Mouse (Mus musculus) hindbrain, embryonic 13.5 days (tissue): ENCODE measurements around the gene Wbp1l. TPM values are rescaled to one million over a fixed set of nuclear protein-coding genes. Genes with fewer than 3 reads are reported as not detected.

ENCODE experiments used
- ATAC-seq: fragments of 200-750 bp; cut with Nextera tagmentation; 2 replicates; pipeline ENCODE4 v1.8.0; 2017; ENCODE audit warnings: moderate TSS enrichment; ENCODE audit not compliant: low FRiP score
- H3K27ac ChIP-seq: fragments of 300-500 bp; sonication (generic); 2 replicates; pipeline ENCODE4 v1.5.1; 2015; ENCODE audit warnings: inconsistent platforms, mild to moderate bottlenecking, moderate library complexity
- H3K27me3 ChIP-seq: fragments of 300-500 bp; sonication (generic); 2 replicates; pipeline ENCODE4 v1.6.1; 2015; ENCODE audit warnings: mild to moderate bottlenecking, inconsistent platforms
- H3K36me3 ChIP-seq: fragments of 300-500 bp; sonication (generic); 2 replicates; pipeline ENCODE4 v1.6.1; 2015; ENCODE audit warnings: mild to moderate bottlenecking, inconsistent platforms
- H3K4me1 ChIP-seq: fragments of 300-500 bp; sonication (generic); replicated peaks from 2 replicates; pipeline ENCODE4 v1.6.1; 2015; ENCODE audit warnings: inconsistent platforms
- H3K4me2 ChIP-seq: fragments of 300-500 bp; sonication (generic); 2 replicates; pipeline ENCODE4 v1.6.1; 2015; ENCODE audit warnings: inconsistent platforms, mild to moderate bottlenecking, moderate library complexity
- H3K4me3 ChIP-seq: fragments of 300-500 bp; sonication (generic); 2 replicates; pipeline ENCODE4 v1.5.1; 2015; ENCODE audit warnings: mild to moderate bottlenecking, inconsistent platforms
- H3K9ac ChIP-seq: fragments of 300-500 bp; sonication (generic); 2 replicates; pipeline ENCODE4 v1.6.1; 2015; ENCODE audit warnings: mild to moderate bottlenecking, inconsistent platforms
- H3K9me3 ChIP-seq: fragments of 300-500 bp; sonication (generic); 2 replicates; pipeline ENCODE4 v1.6.1; 2016; ENCODE audit warnings: inconsistent platforms
- WGBS: fragments of 180-500 bp; shearing (Covaris S2); methylation state at CpG from one replicate; pipeline ENCODE4 v1.1.7; 2015; 5-methylcytosine and 5-hydroxymethylcytosine counted together
- polyA plus RNA-seq: library from polyadenylated mRNA; unstranded; fragments of >200 nt; fragmentation: Nextera tagmentation; extraction: Ambion mirVana; gene quantifications from 2 replicates; pipeline ENCODE4 v1.2.1, GENCODE M21; 2015

Wbp1l gene
- polyA plus RNA-seq, 1 experiment from 2014 or later = 42.2 TPM

DNA sequence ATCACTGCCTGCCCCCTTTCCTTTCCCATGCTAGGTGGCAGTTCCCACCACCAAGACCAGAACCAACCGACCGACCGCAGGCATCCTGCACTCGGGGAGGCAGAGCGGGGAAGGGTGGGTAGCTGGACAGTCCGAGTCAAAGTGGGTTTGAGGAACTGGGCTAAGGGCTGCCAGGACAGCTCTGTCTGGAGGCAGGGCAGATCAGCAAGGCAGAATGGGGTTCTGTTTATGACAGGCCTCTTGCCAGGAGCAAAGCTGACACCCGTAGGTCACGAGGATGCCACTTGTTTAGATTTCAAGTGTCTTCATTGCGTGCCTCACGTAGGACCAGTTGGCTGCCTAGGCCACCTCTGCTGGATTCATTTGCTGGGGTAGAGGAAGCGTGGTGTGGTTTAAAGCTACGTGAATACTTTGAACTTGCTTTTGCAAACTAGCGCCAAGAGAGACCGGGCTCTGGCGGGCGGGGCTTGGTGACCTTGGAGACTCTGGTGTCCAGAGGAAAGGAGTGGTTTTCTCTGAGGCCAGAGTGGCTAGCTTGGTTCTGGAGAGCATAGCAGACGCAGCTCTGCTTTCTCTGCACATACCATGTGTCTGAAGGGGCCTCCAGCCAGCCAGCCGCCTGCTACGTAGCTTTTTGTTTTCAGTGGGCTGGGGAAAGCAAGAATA, 42.7 kb downstream of the Wbp1l start:
- peak overlapping the region; percentile 14; the same call in 1 of the 2 replicates for H3K9ac ChIP-seq
- peaks cover 23% of the 10 kb centered on the region for H3K36me3 ChIP-seq
- no peaks in the 10 kb centered on the region for H3K27me3 ChIP-seq
- WGBS = 63% methylated on average over 19 of the region's 19 CpGs
- H3K27ac ChIP-seq = peak overlapping the region; percentile 74
- H3K4me2 ChIP-seq = no peak overlapping the region
- H3K9me3 ChIP-seq = no peaks in the 10 kb centered on the region
- no peak overlapping the region for H3K4me3 ChIP-seq
- ATAC-seq = no peak
- peaks cover 68% of the 10 kb centered on the region for H3K4me1 ChIP-seq

DNA sequence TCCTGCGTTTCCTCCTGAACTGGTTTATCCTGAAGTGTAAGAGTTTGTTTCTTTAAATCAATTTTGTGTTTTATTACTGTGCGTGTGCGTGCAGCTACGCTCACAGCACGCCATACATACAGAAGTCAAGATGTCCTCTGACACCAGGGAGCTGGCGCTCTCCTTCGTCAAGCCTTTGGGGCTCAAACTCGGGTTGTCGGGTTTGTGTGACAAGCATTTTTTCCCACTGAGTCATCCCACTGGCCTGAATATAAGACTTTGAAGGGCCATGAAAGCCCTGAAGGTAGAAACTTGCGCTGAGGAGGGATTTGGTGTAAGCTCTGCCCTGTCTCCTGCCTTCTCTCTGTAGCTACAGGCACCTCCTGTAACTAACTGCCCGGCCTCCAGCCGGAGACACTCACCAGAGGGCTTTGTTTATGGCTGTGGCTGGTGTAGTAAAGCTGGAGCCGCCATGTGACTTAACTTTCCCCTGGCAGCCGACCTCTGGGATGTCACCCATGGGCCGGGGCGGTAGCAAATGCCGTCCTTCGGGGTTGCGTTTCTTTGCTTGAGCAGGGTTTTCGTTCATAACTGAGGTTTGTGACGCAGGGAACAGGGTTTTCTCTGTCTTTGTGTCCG, 43.4 kb downstream of the Wbp1l start:
- Histone ChIP-seq H3K27ac (peak overlapping the region; percentile 74), H3K27me3 (no peaks in the 10 kb centered on the region), H3K9ac (peak overlapping the region; percentile 14; the same call in 1 of the 2 replicates), H3K4me1 (peaks cover 68% of the 10 kb centered on the region), H3K4me2 (no peak overlapping the region), H3K4me3 (no peak overlapping the region), H3K9me3 (no peaks in the 10 kb centered on the region), H3K36me3 (peaks cover 25% of the 10 kb centered on the region)
- WGBS = 69% methylated on average over 22 of the region's 22 CpGs
- ATAC-seq = no peak

DNA sequence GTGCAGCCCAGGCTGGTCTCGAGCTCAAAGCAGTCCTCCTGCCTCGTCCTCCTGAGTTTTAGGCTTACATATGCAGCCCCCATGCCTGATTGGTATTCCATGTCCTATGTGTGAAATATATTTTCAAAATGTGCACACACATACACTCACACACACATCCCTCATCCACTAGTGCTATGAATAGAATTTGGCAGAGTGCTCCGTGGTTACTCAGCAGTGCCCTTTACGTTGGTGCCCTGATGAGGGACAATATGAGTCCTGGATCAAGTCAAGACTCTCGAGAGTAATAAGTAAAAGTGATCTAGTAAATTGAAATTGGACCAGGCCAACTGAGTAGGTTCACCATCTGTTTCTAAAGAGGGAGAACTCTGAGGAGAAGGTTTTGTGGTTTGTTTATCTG, 44.4 kb downstream of the Wbp1l start:
- Histone ChIP-seq H3K27ac (0 out of 2 replicates have a peak overlapping the region, but pooled peaks have one; percentile 74), H3K36me3 (peaks cover 21% of the 10 kb centered on the region), H3K4me1 (peaks cover 66% of the 10 kb centered on the region), H3K9ac (no peak overlapping the region), H3K4me3 (no peak overlapping the region), H3K27me3 (no peaks in the 10 kb centered on the region), H3K4me2 (no peak overlapping the region), H3K9me3 (no peaks in the 10 kb centered on the region)
- no peak for ATAC-seq
- WGBS = 78% methylated on average over 5 of the region's 5 CpGs

DNA sequence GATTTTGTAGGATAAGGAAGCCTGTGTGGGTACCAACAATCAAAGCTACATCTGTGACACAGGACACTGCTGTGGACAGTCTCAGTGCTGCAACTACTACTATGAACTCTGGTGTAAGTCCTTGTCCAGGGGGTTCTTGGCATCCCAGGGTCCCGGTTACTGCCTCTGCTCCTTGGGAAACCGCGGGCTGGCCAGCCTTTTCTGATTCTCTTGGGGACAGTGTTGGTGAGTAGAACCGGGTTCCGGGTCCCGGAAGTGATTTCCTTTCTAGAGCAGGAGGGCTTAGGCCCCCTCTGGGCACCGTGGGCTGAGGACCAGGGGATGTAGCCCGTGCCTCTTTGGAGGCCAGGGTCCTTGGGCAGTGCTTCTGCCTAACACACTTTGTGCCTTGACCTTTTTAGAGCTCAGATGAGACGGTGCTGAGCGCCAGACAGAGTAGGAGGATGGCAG, 45.5 kb downstream of the Wbp1l start:
- H3K27ac ChIP-seq = peak overlapping the region; percentile 75
- peaks cover 66% of the 10 kb centered on the region for H3K4me1 ChIP-seq
- H3K27me3 ChIP-seq = no peaks in the 10 kb centered on the region
- H3K9me3 ChIP-seq = no peaks in the 10 kb centered on the region
- no peak overlapping the region for H3K4me2 ChIP-seq
- H3K4me3 ChIP-seq = no peak overlapping the region
- no peak for ATAC-seq
- peaks cover 25% of the 10 kb centered on the region for H3K36me3 ChIP-seq
- WGBS = 73% methylated on average over 10 of the region's 10 CpGs
- peak overlapping the region; percentile 39 for H3K9ac ChIP-seq

DNA sequence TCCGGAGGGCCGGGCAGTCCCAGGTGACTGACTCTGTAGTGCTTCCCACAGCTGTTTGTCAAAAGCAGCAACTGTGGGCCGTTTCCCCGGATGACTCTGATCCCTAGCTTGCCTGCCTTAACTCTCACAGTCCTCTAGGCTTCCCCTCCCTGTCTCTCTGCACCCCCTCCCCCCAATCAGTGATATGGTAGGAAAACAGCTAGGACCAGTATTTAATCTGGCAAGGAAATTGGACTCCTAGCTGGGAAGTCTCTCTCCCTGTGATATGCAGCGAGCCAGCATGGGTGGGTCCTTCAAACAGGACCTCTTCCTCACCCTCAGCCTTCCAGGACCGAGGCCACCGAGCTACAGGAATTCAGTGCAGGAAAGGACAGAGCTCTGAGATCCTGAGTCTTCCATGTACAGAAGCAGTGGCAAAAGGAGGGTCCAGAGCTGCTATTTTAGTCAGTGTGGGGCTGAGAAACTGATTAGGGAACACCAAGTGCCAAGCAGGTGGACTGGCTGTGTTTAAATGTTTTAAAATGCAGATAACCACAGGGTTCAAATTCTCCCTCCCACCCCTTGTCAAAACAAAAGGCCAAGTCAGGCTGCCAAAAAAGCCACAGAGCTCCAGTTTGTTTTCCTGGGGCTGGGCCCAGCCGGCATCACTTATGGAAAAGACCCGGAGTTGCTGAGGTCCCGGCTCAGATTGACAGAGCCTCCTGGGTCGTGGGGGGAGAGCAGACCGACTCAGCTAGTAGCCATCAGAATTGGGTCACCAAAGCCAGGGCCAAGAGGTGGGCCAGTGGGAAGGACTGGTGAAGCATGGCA, 46.1 kb downstream of the Wbp1l start:
- H3K27ac ChIP-seq = peak overlapping the region; percentile 75
- WGBS = 22% methylated on average over 12 of the region's 12 CpGs
- ATAC-seq = no peak
- H3K4me1 ChIP-seq = peaks cover 69% of the 10 kb centered on the region
- H3K4me3 ChIP-seq = no peak overlapping the region
- no peaks in the 10 kb centered on the region for H3K9me3 ChIP-seq
- no peaks in the 10 kb centered on the region for H3K27me3 ChIP-seq
- H3K36me3 ChIP-seq = peaks cover 25% of the 10 kb centered on the region
- H3K4me2 ChIP-seq = no peak overlapping the region
- peak overlapping the region; percentile 39; the same call in 1 of the 2 replicates for H3K9ac ChIP-seq

DNA sequence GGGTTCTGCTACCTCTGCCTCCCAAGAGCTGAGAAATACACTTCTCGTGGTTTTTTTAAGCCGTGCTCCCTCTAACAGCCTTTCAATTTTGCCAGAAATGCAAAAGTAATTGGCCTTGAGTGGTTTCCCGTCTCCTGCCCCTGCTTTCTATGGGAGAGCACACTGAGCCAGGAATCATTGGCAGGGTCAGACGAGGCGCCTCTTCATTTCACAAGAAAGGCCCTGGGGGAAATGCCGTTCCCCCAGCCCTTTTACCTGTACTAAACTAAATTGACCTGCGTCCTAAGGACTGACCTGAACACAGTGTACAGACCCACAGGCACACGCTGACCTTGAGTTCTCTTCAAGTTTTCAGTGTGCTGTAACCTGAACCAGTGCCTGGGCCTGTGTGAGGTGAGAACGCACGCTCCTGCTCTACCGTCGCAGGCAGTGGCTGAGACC, 47.2 kb downstream of the Wbp1l start:
- Histone ChIP-seq H3K27me3 (no peaks in the 10 kb centered on the region), H3K9me3 (no peaks in the 10 kb centered on the region), H3K4me2 (no peak overlapping the region), H3K9ac (no peak overlapping the region), H3K27ac (peak overlapping the region; percentile 75; the same call in 1 of the 2 replicates), H3K36me3 (peaks cover 25% of the 10 kb centered on the region), H3K4me3 (no peak overlapping the region), H3K4me1 (peaks cover 64% of the 10 kb centered on the region)
- ATAC-seq = no peak
- 83% methylated on average over 12 of the region's 12 CpGs for WGBS

DNA sequence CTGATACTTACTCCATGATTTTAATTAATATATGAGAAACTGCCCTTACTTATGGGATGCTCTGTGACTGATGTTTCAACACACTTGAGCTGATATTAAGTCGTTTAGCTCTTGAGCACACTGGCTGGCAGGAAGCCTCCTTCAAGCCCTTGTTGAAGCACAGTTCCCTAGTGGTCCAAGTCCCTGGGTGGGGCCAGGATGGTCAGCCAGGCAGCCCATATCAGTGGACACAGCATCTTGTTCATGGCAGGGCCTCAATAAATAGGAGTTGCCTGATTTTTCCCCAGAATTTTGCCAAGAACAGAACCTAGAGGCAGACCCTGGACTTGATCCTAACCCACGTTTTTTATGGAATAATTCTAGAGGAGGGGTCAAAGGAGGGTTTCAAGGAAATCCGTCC, 48.4 kb downstream of the Wbp1l start:
- no peak for ATAC-seq
- H3K9ac ChIP-seq = no peak overlapping the region
- no peaks in the 10 kb centered on the region for H3K9me3 ChIP-seq
- H3K27me3 ChIP-seq = no peaks in the 10 kb centered on the region
- peaks cover 52% of the 10 kb centered on the region for H3K4me1 ChIP-seq
- 80% methylated on average over 3 of the region's 3 CpGs for WGBS
- no peak overlapping the region for H3K4me2 ChIP-seq
- peaks cover 31% of the 10 kb centered on the region for H3K36me3 ChIP-seq
- no peak overlapping the region for H3K27ac ChIP-seq
- H3K4me3 ChIP-seq = no peak overlapping the region

DNA sequence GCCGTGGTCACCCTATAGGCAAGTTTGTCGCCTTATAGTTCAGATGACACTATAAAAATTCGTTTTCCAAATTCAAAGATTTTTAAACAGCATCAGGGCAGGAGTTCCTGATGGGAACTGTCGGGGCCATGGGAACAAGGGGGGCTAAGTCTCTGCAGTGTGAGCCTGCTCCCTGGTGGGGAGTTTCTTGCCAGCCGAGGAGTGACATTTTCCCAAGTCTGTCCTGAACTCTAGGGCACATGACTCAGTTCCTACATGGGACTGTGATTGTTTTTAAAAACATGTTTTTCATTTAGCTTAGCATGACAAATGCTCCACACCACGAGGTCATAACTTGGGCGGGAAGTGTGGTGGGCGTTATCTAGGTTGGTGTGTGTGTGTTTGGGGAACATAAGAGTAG, 49.0 kb downstream of the Wbp1l start:
- peaks cover 46% of the 10 kb centered on the region for H3K4me1 ChIP-seq
- H3K36me3 ChIP-seq = peaks cover 35% of the 10 kb centered on the region
- H3K9me3 ChIP-seq = no peaks in the 10 kb centered on the region
- no peaks in the 10 kb centered on the region for H3K27me3 ChIP-seq
- no peak for ATAC-seq
- H3K9ac ChIP-seq = no peak overlapping the region
- WGBS = 87% methylated on average over 8 of the region's 8 CpGs
- no peak overlapping the region for H3K27ac ChIP-seq
- H3K4me2 ChIP-seq = no peak overlapping the region
- no peak overlapping the region for H3K4me3 ChIP-seq

DNA sequence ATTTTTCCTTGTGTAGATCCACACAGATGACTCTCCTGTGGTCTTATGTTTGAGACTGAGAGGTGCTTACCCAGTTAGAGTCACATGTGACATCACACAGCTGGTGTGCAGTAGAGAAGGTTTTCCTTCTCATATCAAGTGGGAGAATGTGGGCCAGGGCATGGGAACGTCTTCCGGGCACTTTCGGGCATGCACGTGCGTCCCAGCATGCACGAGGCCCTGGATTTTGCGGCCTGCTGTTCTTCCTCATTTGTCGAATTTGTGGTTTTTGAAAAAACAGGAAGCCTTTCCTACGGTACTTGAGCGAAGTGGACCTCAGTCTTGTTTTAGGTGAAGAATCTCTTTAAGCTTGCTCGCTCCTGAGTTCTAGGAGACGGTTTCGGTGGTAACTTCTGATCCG, 49.7 kb downstream of the Wbp1l start:
- Histone ChIP-seq H3K4me3 (no peak overlapping the region), H3K4me2 (no peak overlapping the region), H3K27me3 (no peaks in the 10 kb centered on the region), H3K27ac (no peak overlapping the region), H3K9ac (no peak overlapping the region), H3K9me3 (no peaks in the 10 kb centered on the region), H3K4me1 (peaks cover 39% of the 10 kb centered on the region), H3K36me3 (peaks cover 43% of the 10 kb centered on the region)
- no peak for ATAC-seq
- WGBS = 95% methylated on average over 14 of the region's 14 CpGs

DNA sequence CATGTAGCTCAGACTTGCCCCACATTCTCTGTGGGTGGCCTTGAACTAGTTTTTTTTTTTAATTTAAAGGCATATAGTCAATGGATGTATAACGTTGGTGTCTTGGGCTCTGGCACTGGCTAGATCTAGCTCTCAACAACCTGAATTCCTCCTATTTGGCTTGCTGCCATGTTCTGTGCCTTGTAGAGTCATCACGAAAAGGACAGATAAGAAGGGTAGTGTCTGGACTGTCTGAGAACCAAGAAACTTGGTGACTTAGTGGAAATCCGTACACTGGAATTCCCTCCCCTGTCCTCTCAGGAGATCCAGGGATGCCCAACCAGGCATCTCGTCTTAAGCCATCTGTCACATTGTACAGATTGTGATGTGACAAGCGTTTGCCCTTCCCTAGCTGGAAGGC, 54.3 kb downstream of the Wbp1l start:
- H3K27me3 ChIP-seq = no peaks in the 10 kb centered on the region
- H3K4me3 ChIP-seq = no peak overlapping the region
- no peak for ATAC-seq
- H3K4me2 ChIP-seq = no peak overlapping the region
- WGBS = 86% methylated on average over 5 of the region's 5 CpGs
- H3K4me1 ChIP-seq = 0 out of 2 replicates have a peak, but pooled peaks cover 4% of the 10 kb centered on the region
- H3K9me3 ChIP-seq = no peaks in the 10 kb centered on the region
- H3K36me3 ChIP-seq = peaks cover 70% of the 10 kb centered on the region
- H3K27ac ChIP-seq = no peak overlapping the region
- no peak overlapping the region for H3K9ac ChIP-seq

DNA sequence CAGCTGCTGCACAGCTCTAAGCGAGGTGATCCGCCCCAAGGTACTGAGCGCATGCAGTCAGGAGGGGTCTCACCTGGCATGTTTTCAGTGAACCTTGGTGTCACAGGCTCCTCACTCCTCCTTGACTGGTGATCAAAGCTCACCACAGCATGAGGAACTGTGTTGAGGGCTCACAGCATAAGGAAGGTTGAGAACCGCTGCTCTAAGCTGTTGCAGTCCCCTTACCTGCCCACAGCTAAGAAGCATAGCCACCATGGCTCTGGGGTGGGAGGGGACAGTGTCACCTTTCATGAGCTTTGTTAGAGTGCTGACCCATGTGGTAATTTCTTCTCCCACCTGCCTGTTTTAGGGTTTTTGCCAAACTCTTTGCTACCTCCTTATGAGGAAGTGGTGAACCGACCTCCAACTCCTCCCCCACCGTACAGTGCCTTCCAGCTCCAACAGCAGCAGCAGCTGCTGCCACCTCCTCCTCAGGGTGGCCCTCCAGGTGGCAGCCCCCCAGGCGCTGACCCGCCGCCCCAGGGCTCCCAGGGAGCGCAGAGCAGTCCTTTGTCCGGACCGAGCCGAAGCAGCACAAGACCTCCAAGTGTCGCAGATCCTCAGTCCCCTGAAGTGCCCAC, 54.8 kb downstream of the Wbp1l start:
- ATAC-seq = no peak
- no peak overlapping the region for H3K9ac ChIP-seq
- H3K4me2 ChIP-seq = no peak overlapping the region
- peaks cover 67% of the 10 kb centered on the region for H3K36me3 ChIP-seq
- no peaks in the 10 kb centered on the region for H3K27me3 ChIP-seq
- H3K4me3 ChIP-seq = no peak overlapping the region
- 98% methylated on average over 14 of the region's 14 CpGs for WGBS
- H3K4me1 ChIP-seq = 0 out of 2 replicates have a peak, but pooled peaks cover 4% of the 10 kb centered on the region
- H3K9me3 ChIP-seq = no peaks in the 10 kb centered on the region
- no peak overlapping the region for H3K27ac ChIP-seq

DNA sequence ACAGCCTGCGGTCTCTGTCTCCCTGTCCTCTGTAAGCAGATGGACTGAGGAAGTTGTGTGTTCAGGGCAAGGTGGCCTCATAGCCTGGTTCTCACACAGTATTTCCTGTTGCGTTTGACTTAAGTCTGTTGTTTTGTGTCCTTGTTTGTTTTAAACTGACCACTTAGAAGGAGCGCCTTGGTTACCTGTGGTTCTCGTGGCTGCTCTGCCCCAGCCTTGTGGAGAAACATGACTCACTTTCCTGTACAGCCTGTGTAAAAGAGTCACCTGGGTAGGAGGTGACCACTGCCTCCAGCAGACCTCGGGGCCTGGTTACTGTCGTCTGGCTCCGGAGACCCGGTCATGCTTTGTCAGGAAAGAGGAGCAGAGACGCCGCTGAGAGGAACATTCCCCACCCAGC, 56.7 kb downstream of the Wbp1l start:
- 95% methylated on average over 10 of the region's 10 CpGs for WGBS
- ATAC-seq = no peak
- Histone ChIP-seq H3K9ac (no peak overlapping the region), H3K4me2 (no peak overlapping the region), H3K27me3 (no peaks in the 10 kb centered on the region), H3K27ac (no peak overlapping the region), H3K9me3 (no peaks in the 10 kb centered on the region), H3K4me1 (no peaks in the 10 kb centered on the region), H3K4me3 (no peak overlapping the region), H3K36me3 (peaks cover 62% of the 10 kb centered on the region)
